Mouse (Mus musculus): Measurements from ENCODE around the gene Tmod1.
A peak's percentile ranks its signal among the peaks of the same experiment; 100 is the strongest.

The Tmod1 gene

DNA sequence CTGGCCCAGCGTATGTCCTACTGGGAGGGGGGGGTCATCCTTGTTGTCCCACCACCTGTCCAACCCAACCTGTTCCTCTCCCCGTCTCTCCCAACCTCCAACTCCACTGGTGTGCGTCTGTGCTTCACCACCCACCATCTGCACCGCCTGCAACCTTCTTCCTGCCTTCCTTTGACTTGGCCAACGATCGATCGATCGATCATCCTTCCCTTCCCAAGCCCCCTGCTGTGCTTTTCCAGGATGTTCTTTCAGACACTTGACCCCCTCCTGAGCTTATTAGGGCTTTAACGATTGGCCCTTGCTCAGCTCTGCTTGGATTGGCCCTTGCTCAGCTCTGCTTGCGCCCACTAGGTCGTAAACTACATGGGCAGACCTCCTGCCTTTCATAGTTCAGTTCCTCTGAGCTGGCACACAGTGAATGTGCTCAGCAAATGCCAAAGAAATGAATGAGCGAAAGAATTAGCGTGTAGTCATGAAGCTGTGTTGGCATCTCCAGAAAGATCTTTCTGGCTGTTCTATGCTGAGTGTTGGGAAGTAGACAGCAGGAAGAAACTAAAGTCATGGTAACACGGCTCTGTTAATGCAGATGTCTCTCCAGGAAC, 50.9 kb downstream of the Tmod1 start:
- no peak for DNase-seq (ENCODE audit: low spot score in 2 of 2)

DNA sequence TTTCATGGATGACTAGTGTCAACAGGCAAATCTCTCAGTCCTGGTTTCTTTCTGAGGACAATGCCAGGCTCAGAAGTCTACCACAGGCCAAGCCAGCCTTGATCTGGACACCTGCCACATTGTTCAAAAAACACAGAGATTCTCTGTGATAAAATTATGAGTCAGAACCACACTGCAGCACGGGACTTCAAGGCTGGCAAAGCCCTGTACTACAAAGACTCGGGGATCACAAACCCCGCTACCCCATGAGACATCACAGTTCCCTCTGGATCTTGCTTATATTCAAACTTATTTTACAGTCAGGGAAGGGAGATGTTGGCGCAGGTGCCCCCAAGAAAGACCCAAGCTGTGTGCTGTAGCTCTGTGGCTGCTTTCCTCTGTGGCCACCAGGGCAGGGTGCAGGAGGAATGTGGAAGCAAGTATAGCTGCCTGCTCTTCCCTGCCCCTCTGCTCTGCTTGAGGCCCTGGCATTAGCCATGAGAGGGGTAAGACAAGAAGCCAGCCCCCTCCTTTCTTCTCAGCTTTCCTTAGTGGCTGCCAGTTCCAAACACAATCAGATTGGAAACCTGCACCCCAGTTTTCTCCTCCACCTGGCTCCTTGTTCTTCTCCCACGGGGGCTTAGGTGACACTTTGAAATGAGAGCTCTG, 53.8 kb downstream of the Tmod1 start:
- DNase-seq (ENCODE audit: low spot score in 2 of 2): no peak

DNA sequence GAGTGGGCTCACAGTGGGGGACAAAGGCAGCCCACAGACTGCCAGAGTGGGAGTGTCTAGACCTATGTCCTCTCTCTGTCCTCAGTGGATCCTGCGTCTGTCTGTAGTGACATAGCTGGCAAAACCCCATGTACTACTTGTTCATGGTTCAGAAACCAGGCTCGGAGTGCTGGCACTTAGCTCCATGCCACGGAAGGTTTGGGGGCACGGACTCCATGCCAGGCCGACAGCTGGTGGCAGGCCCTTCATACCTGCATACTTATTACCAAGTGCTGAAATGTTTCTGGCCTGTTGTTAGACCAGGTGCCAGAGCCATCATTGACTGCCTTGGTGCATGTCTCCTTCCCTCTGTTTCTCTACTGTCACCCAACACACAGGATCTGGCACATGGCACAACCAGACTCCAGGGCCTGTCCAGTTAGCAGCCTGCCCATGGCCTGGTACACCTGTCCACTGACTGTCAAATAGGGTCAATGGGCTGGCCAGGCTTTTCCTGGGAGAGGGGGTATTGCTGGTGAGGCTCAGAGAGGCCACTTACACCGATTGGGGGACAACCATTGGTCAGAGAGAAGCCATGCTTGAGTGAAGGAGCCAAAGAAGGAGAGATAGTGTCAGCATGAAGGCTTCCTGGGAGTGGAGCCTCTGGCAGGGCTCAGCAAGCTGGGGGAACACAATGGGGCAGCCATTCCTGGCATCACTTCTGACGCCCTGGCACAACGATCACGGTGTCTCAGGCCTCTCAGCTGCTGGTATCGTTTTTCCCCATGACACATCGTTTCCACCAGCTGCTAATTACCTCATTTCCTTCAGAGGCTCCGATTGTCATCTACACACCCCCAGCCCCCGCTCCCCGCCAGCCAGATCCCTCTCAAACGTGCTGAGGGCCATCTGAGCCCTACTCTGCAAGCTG, 56.4 kb downstream of the Tmod1 start:
- DNase-seq (ENCODE audit: low spot score in 2 of 2): no peak

- DNase-seq (ENCODE audit: low spot score in 2 of 2): no peak
Observed at GRCm38 (mm10) chr4:46095826-46096159, 57.1 kb downstream of the Tmod1 start.

DNA sequence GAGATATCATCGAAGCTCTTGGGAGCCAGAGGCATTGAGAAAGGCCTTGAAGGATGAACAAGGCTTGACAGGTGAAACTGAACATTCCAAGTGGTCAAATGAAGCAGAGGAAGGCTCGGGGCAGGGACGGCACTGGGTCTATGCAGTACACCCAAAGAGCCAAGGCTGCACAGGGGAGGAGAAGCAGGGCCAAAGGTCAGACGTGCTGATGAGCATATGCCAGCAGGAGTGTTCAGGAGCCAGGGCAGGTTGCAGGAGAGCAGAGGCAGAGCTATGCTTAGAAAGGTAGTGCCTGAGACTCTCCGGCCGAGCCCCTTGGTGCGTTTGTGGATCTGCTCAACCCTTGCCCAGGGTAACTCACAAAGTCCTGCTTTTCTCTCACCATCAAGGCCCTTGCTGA, 57.8 kb downstream of the Tmod1 start:
- no peak for DNase-seq (ENCODE audit: low spot score in 2 of 2)

DNA sequence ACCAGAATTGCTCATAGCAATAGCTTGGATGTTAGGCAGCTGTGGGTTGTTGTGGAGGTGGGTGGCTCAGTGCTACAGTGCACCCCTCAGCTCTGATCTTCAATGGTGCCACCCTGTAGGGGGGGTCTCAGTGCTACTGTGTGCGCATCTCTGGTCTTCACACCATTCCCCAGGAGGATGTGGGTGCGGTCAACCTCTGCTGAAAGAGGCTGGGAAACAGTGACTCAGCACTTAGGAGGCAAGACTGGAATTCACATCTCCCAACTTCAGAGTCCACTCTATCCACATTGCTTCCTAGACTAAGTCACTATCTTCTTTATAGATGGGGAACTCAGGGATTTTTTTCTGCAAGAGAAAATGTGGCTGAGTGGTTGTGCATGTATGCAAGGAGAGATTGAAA, 58.9 kb downstream of the Tmod1 start:
- no peak for DNase-seq (ENCODE audit: low spot score in 2 of 2)

- no peak for DNase-seq (ENCODE audit: low spot score in 2 of 2)
Observed at GRCm38 (mm10) chr4:46099132-46099531, 60.4 kb downstream of the Tmod1 start.

- DNase-seq (ENCODE audit: low spot score in 2 of 2): no peak
Observed at GRCm38 (mm10) chr4:46100539-46100938, 61.8 kb downstream of the Tmod1 start.

DNA sequence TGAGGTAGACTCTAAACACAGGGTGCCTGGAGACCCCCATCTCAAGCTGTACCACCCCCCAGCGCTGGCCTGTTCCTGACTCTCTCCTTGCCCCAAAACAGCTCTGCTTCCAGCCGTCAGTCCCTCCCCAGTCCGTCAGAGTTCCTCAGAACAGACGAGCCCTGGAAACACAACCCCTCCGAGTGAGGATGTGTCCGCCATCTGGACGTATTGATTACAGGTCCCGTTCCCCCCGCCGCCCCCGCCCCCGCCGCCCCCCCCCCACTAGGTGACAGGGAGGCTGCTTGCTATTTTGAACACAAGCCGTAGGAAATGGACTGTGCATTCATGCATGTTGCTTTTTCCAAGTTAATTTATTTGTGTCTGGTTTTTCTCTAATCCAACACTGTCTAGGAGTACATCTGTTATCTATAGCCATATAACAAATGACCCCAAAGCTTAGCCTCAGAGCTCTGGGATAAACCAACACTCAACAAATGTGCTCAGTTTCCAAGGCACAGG, 62.5 kb downstream of the Tmod1 start:
- no peak for DNase-seq (ENCODE audit: low spot score in 2 of 2)

- DNase-seq (ENCODE audit: low spot score in 2 of 2): no peak
Observed at GRCm38 (mm10) chr4:46102078-46102769, 63.5 kb downstream of the Tmod1 start.

DNA sequence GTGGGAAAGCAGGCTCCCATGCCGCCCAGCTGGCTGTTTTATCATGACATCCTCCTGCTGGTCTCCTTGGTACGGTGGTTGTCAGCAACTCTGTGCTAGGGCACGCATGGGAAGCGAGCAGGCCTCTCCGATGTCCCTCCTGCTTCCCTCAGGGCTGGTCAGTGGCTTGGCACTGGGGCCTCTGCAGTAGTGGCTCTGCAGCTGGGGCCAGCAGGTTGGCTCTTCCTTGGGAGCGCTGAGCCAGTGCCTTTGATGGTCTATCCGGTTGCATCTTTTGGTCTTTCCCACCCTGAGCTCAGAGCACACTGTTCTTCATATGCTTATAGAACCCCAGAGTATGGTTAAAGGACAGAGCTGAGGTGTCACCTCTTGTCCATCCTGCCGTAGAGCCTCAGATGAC, 71.3 kb downstream of the Tmod1 start:
- DNase-seq (ENCODE audit: low spot score in 2 of 2): no peak

- no peak for DNase-seq (ENCODE audit: low spot score in 2 of 2)
Observed at GRCm38 (mm10) chr4:46111361-46111760, 72.6 kb downstream of the Tmod1 start.

DNA sequence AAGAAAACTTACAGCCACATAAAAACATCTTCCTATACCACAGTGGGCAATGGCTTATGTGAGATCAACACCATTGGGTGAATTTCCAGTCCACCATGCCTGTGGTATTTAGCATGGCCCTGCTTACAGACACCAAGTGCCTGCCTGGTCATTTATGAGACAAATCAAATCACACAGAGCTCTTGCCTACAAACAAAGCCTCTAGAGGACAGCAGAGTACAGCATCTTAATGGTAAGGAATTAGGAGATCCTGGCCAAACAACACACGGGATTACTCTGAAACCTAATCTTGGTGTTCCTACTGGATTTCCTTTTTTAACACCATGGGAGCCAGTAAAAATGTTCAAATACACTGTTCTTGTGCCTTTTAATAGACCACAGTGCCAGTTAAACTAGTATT, 76.6 kb downstream of the Tmod1 start:
- DNase-seq (ENCODE audit: low spot score in 2 of 2): no peak

DNA sequence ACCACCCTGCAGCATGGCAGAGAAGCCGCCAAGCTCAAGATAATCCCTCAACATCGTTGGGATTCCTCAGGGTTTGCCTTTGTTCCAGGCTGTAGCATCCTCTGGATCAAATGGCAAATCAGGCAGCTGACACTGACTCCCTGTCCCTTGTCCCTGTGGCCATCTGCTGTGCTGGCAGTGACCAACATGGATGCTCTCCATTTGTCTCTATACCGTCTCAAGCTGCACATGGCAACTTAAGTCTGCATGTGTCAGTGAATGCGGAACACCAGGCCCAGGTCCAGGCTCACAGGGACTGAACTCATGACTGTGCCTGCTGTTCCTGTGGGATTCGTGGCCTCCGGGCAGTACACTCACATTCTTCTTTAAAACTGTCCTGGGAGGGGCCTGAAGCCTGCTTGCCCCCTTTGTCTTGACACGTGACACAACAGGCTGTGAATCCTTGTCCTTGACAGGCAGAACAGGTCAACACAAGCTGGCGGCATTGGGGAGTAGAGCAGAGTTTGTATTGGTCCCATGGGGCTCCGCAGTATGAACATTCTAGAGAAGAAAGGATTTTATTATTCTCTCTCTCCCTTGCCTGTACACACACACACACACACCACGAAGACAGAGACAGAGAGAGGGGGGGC, 77.9 kb downstream of the Tmod1 start:
- no peak for DNase-seq (ENCODE audit: low spot score in 2 of 2)

DNA sequence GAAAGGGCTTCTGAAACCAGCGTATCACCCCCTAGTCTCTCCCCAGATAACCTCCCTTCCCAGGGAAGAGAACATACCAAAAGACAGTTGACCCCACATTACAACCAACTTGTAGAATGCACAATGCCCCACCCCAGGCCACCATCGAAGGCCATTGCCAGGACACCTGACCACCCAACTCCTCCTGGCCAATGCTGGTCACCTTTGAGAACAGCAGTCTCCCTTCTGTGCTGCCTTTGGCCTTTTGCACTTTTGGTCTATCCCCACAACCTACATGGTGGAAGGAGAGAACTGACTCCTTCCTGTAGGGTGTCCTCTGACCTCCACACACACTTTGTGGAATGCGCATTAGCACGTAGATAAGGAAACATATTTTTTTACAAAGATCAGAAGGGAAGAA, 78.8 kb downstream of the Tmod1 start:
- DNase-seq (ENCODE audit: low spot score in 2 of 2): no peak

DNA sequence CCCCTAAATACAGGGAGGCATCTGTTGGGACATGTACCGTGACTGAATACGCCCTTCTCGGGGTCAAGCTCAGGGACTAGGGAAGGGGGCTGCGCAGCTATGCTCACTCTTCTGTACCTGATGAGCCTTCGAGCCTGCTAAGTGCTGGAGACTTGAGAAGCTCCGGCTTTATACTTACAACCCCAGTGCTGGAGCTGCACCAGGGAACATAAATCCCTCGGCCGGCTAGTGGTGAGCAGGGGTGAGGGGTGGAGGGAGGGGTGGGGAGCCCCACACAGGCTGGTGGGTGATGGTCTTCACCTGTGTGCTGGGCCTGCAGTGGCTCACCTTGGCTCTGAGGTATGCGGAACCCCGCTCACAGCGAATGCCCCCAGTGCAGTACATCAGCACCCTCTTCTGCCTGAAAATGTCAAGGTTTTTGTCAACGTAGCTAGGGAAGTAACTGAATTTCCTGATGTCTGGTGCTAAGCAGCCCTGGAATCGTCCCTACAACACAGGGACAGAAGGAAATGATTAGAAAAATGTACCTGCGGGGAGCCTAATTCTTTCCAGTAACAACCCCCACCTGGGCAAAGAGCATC, 80.9 kb downstream of the Tmod1 start:
- no peak for DNase-seq (ENCODE audit: low spot score in 2 of 2)

DNA sequence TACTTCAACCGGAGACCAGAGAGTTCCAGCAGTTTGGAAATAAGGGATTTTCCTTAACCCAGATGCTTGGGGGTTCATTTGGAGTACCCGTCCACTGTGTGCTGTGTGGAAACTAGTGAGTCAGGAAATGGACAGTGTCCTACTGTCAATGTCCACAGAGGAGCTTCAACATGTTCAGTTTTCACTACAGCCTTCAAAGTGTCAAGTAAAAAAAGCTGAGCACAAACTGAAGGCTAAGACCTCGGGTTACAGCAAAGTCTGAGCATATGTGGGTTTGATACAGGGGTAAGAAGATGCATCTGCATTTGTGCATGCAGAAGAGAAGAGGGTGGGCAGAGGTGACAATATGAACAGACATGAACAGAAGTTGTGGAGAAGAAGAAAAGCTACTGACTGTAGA, 82.0 kb downstream of the Tmod1 start:
- DNase-seq (ENCODE audit: low spot score in 2 of 2): no peak

DNA sequence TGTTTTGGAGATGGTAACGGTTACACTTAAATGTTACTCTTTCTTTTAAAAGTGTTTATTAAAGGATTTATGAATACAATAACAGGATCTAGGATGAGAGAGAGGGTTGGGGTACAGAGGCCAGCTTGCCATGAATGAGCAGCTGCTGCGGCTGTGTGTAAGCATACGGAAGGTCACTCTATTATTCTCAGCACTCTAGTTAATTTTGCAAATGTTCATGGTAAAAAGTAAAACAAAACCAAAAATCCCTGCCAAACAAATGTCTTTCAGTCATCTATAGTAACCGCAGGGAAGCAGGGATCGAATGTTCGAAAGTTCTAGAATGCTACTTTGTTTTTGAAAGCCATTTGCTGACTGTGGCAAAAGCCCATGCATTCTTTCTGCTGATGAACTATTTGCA, 84.6 kb downstream of the Tmod1 start:
- DNase-seq (ENCODE audit: low spot score in 2 of 2): no peak

DNA sequence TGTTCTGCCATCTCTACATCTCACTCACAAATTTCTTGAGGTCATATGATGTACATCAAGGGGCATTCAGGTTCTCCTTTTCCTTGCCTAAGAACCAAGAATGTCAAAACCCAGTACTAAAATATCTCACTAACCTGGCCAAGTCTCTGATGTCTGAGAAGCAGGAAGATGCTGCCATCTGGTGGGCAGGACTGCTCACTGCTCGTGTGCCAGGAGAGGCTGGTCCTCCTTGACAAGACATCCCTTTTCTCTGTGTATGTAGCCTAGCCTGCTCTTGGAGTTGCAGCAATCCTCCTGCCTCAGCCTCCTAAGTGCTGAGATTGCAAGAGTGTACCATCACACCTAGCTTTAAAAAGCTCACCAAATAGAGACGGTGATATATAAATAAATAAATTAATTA, 87.8 kb downstream of the Tmod1 start:
- peak; percentile 52 to 77 for DNase-seq (ENCODE audit: low spot score in 2 of 2)

GRCm38 (mm10) chr4:46129311-46130004, 90.7 kb downstream of the Tmod1 start:
- no peak for DNase-seq (ENCODE audit: low spot score in 2 of 2)

DNA sequence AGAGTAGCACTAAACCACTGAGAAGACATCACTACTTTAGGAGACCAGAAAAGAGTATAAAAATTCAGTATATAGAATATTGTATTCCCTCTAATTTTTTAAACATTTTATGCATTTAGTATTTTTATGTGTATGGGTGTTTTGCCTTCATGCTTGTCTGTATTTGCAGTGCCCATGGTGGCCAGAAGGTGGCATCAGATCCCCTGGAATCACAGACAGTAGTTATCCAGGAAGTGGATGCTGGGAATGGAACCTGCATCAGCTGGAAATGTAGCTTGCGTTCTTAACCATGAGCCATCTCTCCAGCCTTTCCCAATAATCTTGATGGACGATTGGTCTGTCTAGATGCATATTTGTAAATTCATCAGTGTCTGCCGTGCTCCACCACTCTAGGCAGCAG, 91.5 kb downstream of the Tmod1 start:
- DNase-seq (ENCODE audit: low spot score in 2 of 2): peak in 1 of 2 experiments; percentile 30
